29 mouse cellular contexts compared by ENCODE assay signal in the genomic region with DNA sequence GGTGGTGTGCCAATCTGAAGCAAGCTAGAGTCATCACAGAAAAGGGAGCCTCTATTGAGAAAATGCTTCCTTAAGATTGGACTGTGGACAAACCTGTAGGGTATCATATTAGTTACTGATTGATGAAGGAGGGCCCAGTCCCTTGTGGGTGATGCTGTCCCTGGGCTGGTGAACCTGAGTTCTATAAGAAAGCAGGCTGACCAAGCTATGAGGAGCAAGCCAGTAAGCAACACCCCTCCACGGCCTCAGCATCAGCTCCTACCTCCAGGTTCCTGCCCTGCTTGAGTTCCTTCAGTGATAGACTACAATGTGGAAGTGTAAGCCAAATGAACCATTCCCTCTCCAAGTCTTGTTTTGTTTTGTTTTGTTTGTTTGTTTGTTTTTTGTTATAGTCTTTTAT.
"Had no signal": no experiment of that assay in that cellular context is flagged by ENCODE, and none has a peak within 500 bp of the region (broad histone marks: within the 10 kb centered on the region; RNA-seq: fewer than 3 reads in every experiment).

No protein-coding gene starts in this region.

- H3K27me3 ChIP-seq: limb, embryonic 12.5 days; limb, embryonic 13.5 days; limb, embryonic 15.5 days; liver, embryonic 12.5 days; liver, embryonic 13.5 days; liver, embryonic 15.5 days; lung, embryonic 15.5 days; megakaryocyte, embryonic 14.5 days; midbrain, embryonic 12.5 days; midbrain, embryonic 13.5 days; midbrain, embryonic 15.5 days had no signal

- H3K4me2 ChIP-seq: limb, embryonic 12.5 days; limb, embryonic 13.5 days; limb, embryonic 15.5 days; liver, embryonic 11.5 days; liver, embryonic 12.5 days; liver, embryonic 13.5 days; liver, embryonic 15.5 days; lung, embryonic 14.5 days; lung, embryonic 15.5 days; midbrain, embryonic 12.5 days; midbrain, embryonic 13.5 days; midbrain, embryonic 15.5 days had no signal

- ATAC-seq: liver, embryonic 12.5 days; liver, postnatal 0 days; lung, postnatal 0 days; midbrain, embryonic 13.5 days; midbrain, embryonic 15.5 days; midbrain, embryonic 16.5 days had no signal

- DNase-seq: left cerebral cortex, postnatal 4 days; liver; liver, embryonic 13.5 days; liver, postnatal 0 days; lung, adult 18-20 months; lung, adult 2 months; lung, embryonic 14.5 days; lung, postnatal 10 days; lung, postnatal 14 days; lung, postnatal 36 days; lung, postnatal 4 days had no signal

- H3K4me1 ChIP-seq: limb, embryonic 10.5 days; limb, embryonic 12.5 days; limb, embryonic 13.5 days; limb, embryonic 15.5 days; liver, embryonic 12.5 days; liver, embryonic 13.5 days; liver, embryonic 15.5 days; lung, embryonic 15.5 days; megakaryocyte, embryonic 14.5 days; midbrain, embryonic 10.5 days; midbrain, embryonic 12.5 days; midbrain, embryonic 15.5 days had no signal

- H3K4me3 ChIP-seq: left cerebral cortex, adult 2 months; limb, embryonic 10.5 days; limb, embryonic 12.5 days; limb, embryonic 13.5 days; limb, embryonic 15.5 days; liver, embryonic 12.5 days; liver, embryonic 13.5 days; liver, embryonic 15.5 days; lung, embryonic 15.5 days; megakaryocyte, embryonic 14.5 days; midbrain, embryonic 10.5 days; midbrain, embryonic 12.5 days; midbrain, embryonic 13.5 days; midbrain, embryonic 15.5 days had no signal

- H3K36me3 ChIP-seq: limb, embryonic 10.5 days; limb, embryonic 12.5 days; limb, embryonic 13.5 days; limb, embryonic 15.5 days; liver, embryonic 12.5 days; liver, embryonic 13.5 days; liver, embryonic 15.5 days; lung, embryonic 15.5 days; midbrain, embryonic 10.5 days; midbrain, embryonic 12.5 days; midbrain, embryonic 13.5 days; midbrain, embryonic 15.5 days had no signal

- H3K27ac ChIP-seq: left cerebral cortex, adult 2 months; limb, embryonic 10.5 days; limb, embryonic 12.5 days; limb, embryonic 13.5 days; limb, embryonic 15.5 days; liver, embryonic 12.5 days; liver, embryonic 13.5 days; liver, embryonic 14.5 days; liver, embryonic 15.5 days; lung, embryonic 15.5 days; macrophage; midbrain, embryonic 10.5 days; midbrain, embryonic 12.5 days; midbrain, embryonic 13.5 days; midbrain, embryonic 15.5 days had no signal

- H3K9ac ChIP-seq: limb, embryonic 12.5 days; limb, embryonic 13.5 days; limb, embryonic 15.5 days; liver, embryonic 12.5 days; liver, embryonic 13.5 days; liver, embryonic 14.5 days; liver, embryonic 15.5 days; liver, postnatal 0 days; lung, embryonic 14.5 days; lung, embryonic 15.5 days; midbrain, embryonic 12.5 days; midbrain, embryonic 13.5 days; midbrain, embryonic 15.5 days had no signal

- H3K9me3 ChIP-seq: limb, embryonic 10.5 days; limb, embryonic 12.5 days; limb, embryonic 13.5 days; limb, embryonic 15.5 days; liver, embryonic 12.5 days; liver, embryonic 13.5 days; liver, embryonic 15.5 days; lung, embryonic 15.5 days; megakaryocyte, embryonic 14.5 days; midbrain, embryonic 10.5 days; midbrain, embryonic 12.5 days; midbrain, embryonic 13.5 days; midbrain, embryonic 15.5 days had no signal
